In the genomic region with DNA sequence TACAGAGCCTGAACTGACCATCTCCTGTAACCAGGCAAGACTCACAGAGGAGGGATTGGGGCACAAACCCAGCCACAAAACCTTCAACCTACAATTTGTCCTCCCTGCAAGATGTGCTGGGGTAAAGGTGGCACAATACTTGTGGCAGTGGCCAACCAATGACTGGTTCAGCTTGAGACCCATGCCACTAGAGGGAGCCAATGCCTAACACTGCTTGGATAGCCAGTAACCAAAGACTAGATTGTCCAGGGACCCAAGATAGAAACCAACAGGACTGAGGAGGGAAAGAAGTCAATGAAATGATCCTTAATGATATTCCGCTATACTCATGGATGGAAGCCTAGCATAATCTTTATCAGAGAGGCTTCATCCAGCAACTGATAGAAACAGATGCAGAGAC, we compare ENCODE assay signal across 9 mouse cellular contexts. TPM values are rescaled to one million over a fixed set of nuclear protein-coding genes. Genes with fewer than 3 reads are reported as not detected.
DNase-seq lines count a peak whose midpoint lies in the region; ATAC-seq and TF ChIP-seq lines count a peak whose summit lies in the region.
"Had no signal": no experiment of that assay in that cellular context is flagged by ENCODE, and none has a peak within 500 bp of the region (broad histone marks: within the 10 kb centered on the region; RNA-seq: fewer than 3 reads in every experiment).

No protein-coding gene starts in this region.

- no peak overlapping the region for H3K27ac ChIP-seq in heart, embryonic 10.5 days
- no peak overlapping the region for H3K27ac ChIP-seq in forebrain, embryonic 11.5 days (ENCODE audit: low read depth, low read length)
- H3K27ac ChIP-seq: limb, embryonic 12.5 days had no signal

- ATAC-seq in forebrain, embryonic 11.5 days (replicated peaks; ENCODE audit: low FRiP score): peak; percentile 76
- peak; percentile 79 for ATAC-seq in megakaryocyte progenitor cell, adult 5-6 weeks (replicated peaks; ENCODE audit: poor library complexity)

- H3K4me3 ChIP-seq in heart, embryonic 10.5 days: no peak overlapping the region
- no peak overlapping the region for H3K4me3 ChIP-seq in forebrain, embryonic 11.5 days (ENCODE audit: low read depth, low read length)
- H3K4me3 ChIP-seq: limb, embryonic 12.5 days had no signal

- no peak for TF ChIP-seq POLR2A in brain, embryonic 14.5 days (IDR thresholded peaks at IDR 0.05; ENCODE audit: borderline replicate concordance, extremely low read depth, insufficient read depth, insufficient read length, poor library complexity, severe bottlenecking)

- H3K9me3 ChIP-seq in heart, embryonic 10.5 days: no peaks in the 10 kb centered on the region
- H3K9me3 ChIP-seq in forebrain, embryonic 11.5 days (ENCODE audit: control insufficient read depth, low read length): no peaks in the 10 kb centered on the region
- H3K9me3 ChIP-seq: limb, embryonic 12.5 days had no signal

- no peaks in the 10 kb centered on the region for H3K36me3 ChIP-seq in heart, embryonic 10.5 days
- H3K36me3 ChIP-seq in forebrain, embryonic 11.5 days (ENCODE audit: control insufficient read depth, insufficient read depth, low read length): no peaks in the 10 kb centered on the region
- H3K36me3 ChIP-seq: limb, embryonic 12.5 days had no signal

- peak; percentile 81 for TF ChIP-seq CTCF in brain, embryonic 14.5 days (IDR thresholded peaks at IDR 0.05; ENCODE audit: borderline replicate concordance, extremely low read depth, insufficient read depth, insufficient read length)

- no peak overlapping the region for H3K9ac ChIP-seq in forebrain, embryonic 11.5 days (ENCODE audit: low read length)
- H3K9ac ChIP-seq: limb, embryonic 12.5 days had no signal

- H3K4me2 ChIP-seq in forebrain, embryonic 11.5 days (ENCODE audit: low read depth, low read length, severe bottlenecking): no peak overlapping the region
- H3K4me2 ChIP-seq: limb, embryonic 12.5 days had no signal

- 56% methylated on average over 1 of the region's 1 CpGs for WGBS in heart, embryonic 10.5 days
- WGBS in forebrain, embryonic 11.5 days: 68% methylated on average over 1 of the region's 1 CpGs

- 0 out of 2 replicates have a peak, but pooled peaks cover 3% of the 10 kb centered on the region for H3K4me1 ChIP-seq in heart, embryonic 10.5 days
- no peaks in the 10 kb centered on the region for H3K4me1 ChIP-seq in forebrain, embryonic 11.5 days (replicated peaks; ENCODE audit: control insufficient read depth, insufficient read depth, low read length)
- H3K4me1 ChIP-seq: limb, embryonic 12.5 days had no signal

- peak; percentile 96 for DNase-seq in heart, adult 11 months
- no peak for DNase-seq in heart, embryonic 10.5 days (ENCODE audit: low spot score)
- peak; percentile 84 for DNase-seq in brain, embryonic 14.5 days (ENCODE audit: low read depth)
- DNase-seq in forebrain, embryonic 11.5 days (ENCODE audit: low spot score): peak; percentile 69
- peak; percentile 81 for DNase-seq in heart, postnatal 4 days
- peak; percentile 36 to 67 for DNase-seq in layer of hippocampus, postnatal 14 days (ENCODE audit: low spot score in 2 of 2)
- DNase-seq in right cerebral cortex, postnatal 14 days: peak; percentile 54

- no peaks in the 10 kb centered on the region for H3K27me3 ChIP-seq in heart, embryonic 10.5 days (ENCODE audit: insufficient read depth, poor library complexity, severe bottlenecking)
- no peaks in the 10 kb centered on the region for H3K27me3 ChIP-seq in forebrain, embryonic 11.5 days (ENCODE audit: control insufficient read depth, insufficient read depth, low read length)

RNA-seq across cellular contexts. Expression of a gene that starts 3.3 kb away (rescaled TPM):
- not detected in 2 replicates for polyA plus RNA-seq in heart, embryonic 10.5 days (2016; fragmentation: Nextera tagmentation; extraction: Ambion mirVana)
- polyA plus RNA-seq in brain, embryonic 14.5 days (2012; rRNA removed): 0.10 and 0.11 TPM in 2 replicates
- not detected in 2 replicates for polyA plus RNA-seq in forebrain, embryonic 11.5 days (2014; fragmentation: Nextera tagmentation; extraction: Ambion mirVana)
- 1 to 10 TPM; 2.5 to 3.2 TPM for total RNA-seq in heart, postnatal 4 days (2021)
- total RNA-seq in layer of hippocampus, postnatal 14 days (2021): 1 to 10 TPM; 1.3 to 1.5 TPM
- 4.4 and 5.1 TPM in 2 replicates for total RNA-seq in megakaryocyte progenitor cell, adult 5-6 weeks (2015)
- total RNA-seq in megakaryocyte progenitor cell, adult 5-6 weeks (2017): 6.8 and 10.5 TPM in 2 replicates
- polyA plus RNA-seq: limb, embryonic 12.5 days had no signal

RNA-seq across cellular contexts. Expression of a gene that starts 39.7 kb away (rescaled TPM):
- polyA plus RNA-seq in heart, embryonic 10.5 days (2016; fragmentation: Nextera tagmentation; extraction: Ambion mirVana): 0.53 and 1.0 TPM in 2 replicates
- 0.30 and 0.62 TPM in 2 replicates for polyA plus RNA-seq in brain, embryonic 14.5 days (2012; rRNA removed)
- 0.80 and 1.0 TPM in 2 replicates for polyA plus RNA-seq in forebrain, embryonic 11.5 days (2014; fragmentation: Nextera tagmentation; extraction: Ambion mirVana)
- total RNA-seq in heart, postnatal 4 days (2021): 1 to 10 TPM; 5.3 to 5.6 TPM
- 1 to 10 TPM; 2.7 to 2.8 TPM for total RNA-seq in layer of hippocampus, postnatal 14 days (2021)
- 25.5 and 25.6 TPM in 2 replicates for total RNA-seq in megakaryocyte progenitor cell, adult 5-6 weeks (2015)
- 22.4 and 27.9 TPM in 2 replicates for total RNA-seq in megakaryocyte progenitor cell, adult 5-6 weeks (2017)
